Mouse (Mus musculus): ENCODE measurements around the gene Bag3.
"Not testable (repeated sequence)": the region's sequence is repeated elsewhere in the genome, so short reads cannot be mapped to it uniquely, and the experiment has no call there.

The Bag3 gene

GRCm38 (mm10) chr7:128538196-128538595, 14.8 kb downstream of the Bag3 start:
- no peak for DNase-seq

- no peak for DNase-seq
These were observed 15.4 kb downstream of the Bag3 start for GRCm38 (mm10) chr7:128538769-128539168.

GRCm38 (mm10) chr7:128540111-128540510, 16.7 kb downstream of the Bag3 start:
- no peak for DNase-seq

- DNase-seq = no peak
These were observed 17.3 kb downstream of the Bag3 start for GRCm38 (mm10) chr7:128540734-128541133.

- DNase-seq = peak; percentile 52 to 59
These were observed 17.8 kb downstream of the Bag3 start for GRCm38 (mm10) chr7:128541186-128541585.

GRCm38 (mm10) chr7:128541771-128542170, 18.4 kb downstream of the Bag3 start:
- DNase-seq = no peak

GRCm38 (mm10) chr7:128542488-128542887, 19.1 kb downstream of the Bag3 start:
- no peak for DNase-seq

- DNase-seq = no peak
These were observed 19.9 kb downstream of the Bag3 start for GRCm38 (mm10) chr7:128543148-128543855.

- no peak for DNase-seq
These were observed 20.5 kb downstream of the Bag3 start for GRCm38 (mm10) chr7:128543961-128544360.

GRCm38 (mm10) chr7:128544566-128545262, 21.3 kb downstream of the Bag3 start:
- no peak for DNase-seq

GRCm38 (mm10) chr7:128546031-128546430, 22.6 kb downstream of the Bag3 start:
- DNase-seq = no peak

GRCm38 (mm10) chr7:128549137-128549536, 25.7 kb downstream of the Bag3 start:
- no peak for DNase-seq

- peak; percentile 67 to 72 for DNase-seq
These were observed 27.1 kb downstream of the Bag3 start for GRCm38 (mm10) chr7:128550328-128551086.

GRCm38 (mm10) chr7:128551087-128551457, 27.7 kb downstream of the Bag3 start:
- peak; percentile 60 for DNase-seq

- no peak for DNase-seq
These were observed 29.8 kb downstream of the Bag3 start for GRCm38 (mm10) chr7:128553105-128553705.

- no peak for DNase-seq
These were observed 31.1 kb downstream of the Bag3 start for GRCm38 (mm10) chr7:128554502-128554901.

- no peak for DNase-seq
These were observed 31.8 kb downstream of the Bag3 start for GRCm38 (mm10) chr7:128555141-128555750.

- DNase-seq = no peak
These were observed 33.6 kb downstream of the Bag3 start for GRCm38 (mm10) chr7:128556923-128557430.

- peak in 1 of 2 experiments; percentile 60 for DNase-seq
These were observed 40.0 kb downstream of the Bag3 start for GRCm38 (mm10) chr7:128563373-128563772.

- no peak for DNase-seq
These were observed 42.9 kb downstream of the Bag3 start for GRCm38 (mm10) chr7:128566311-128566710.

GRCm38 (mm10) chr7:128567561-128568244, 44.3 kb downstream of the Bag3 start:
- peak; percentile 74 to 81 for DNase-seq

- DNase-seq = not testable (repeated sequence)
These were observed 46.0 kb downstream of the Bag3 start for GRCm38 (mm10) chr7:128569429-128569828.
